Mouse (Mus musculus) spleen, postnatal 10 days (tissue): ENCODE results near the gene Tnni3k.

Source experiments
- DNase-seq, 2 experiments: peaks; one replicate each; pipeline ENCODE4 v3.0.0; 2021 to 2022; ENCODE audit warnings: low spot score in 2 of 2

The Tnni3k gene

GRCm38 (mm10) chr3:154836137-154836536 lies 219.1 kb downstream of the Tnni3k start:
- no peak for DNase-seq

- no peak for DNase-seq
Measured at GRCm38 (mm10) chr3:154834373-154834772, 220.8 kb downstream of the Tnni3k start.

- no peak for DNase-seq
Measured at GRCm38 (mm10) chr3:154825739-154826138, 229.5 kb downstream of the Tnni3k start.

- no peak for DNase-seq
Measured at GRCm38 (mm10) chr3:154824713-154825112, 230.5 kb downstream of the Tnni3k start.

- peak in 1 of 2 experiments; percentile 14 for DNase-seq
Measured at GRCm38 (mm10) chr3:154819684-154820083, 235.5 kb downstream of the Tnni3k start.

- no peak for DNase-seq
Measured at GRCm38 (mm10) chr3:154817732-154818131, 237.5 kb downstream of the Tnni3k start.

- no peak for DNase-seq
Measured at GRCm38 (mm10) chr3:154816801-154817625, 238.2 kb downstream of the Tnni3k start.

GRCm38 (mm10) chr3:154816231-154816630 lies 239.0 kb downstream of the Tnni3k start:
- DNase-seq: no peak

GRCm38 (mm10) chr3:154815606-154816005 lies 239.6 kb downstream of the Tnni3k start:
- DNase-seq: no peak

- DNase-seq: no peak
Measured at GRCm38 (mm10) chr3:154812893-154813292, 242.3 kb downstream of the Tnni3k start.

GRCm38 (mm10) chr3:154811833-154812232 lies 243.4 kb downstream of the Tnni3k start:
- DNase-seq: no peak

- no peak for DNase-seq
Measured at GRCm38 (mm10) chr3:154811281-154811680, 243.9 kb downstream of the Tnni3k start.

GRCm38 (mm10) chr3:154810273-154810870 lies 244.8 kb downstream of the Tnni3k start:
- no peak for DNase-seq

- no peak for DNase-seq
Measured at GRCm38 (mm10) chr3:154806626-154807025, 248.6 kb downstream of the Tnni3k start.

- DNase-seq: no peak
Measured at GRCm38 (mm10) chr3:154800888-154801429, 254.2 kb downstream of the Tnni3k start.

- no peak for DNase-seq
Measured at GRCm38 (mm10) chr3:154800454-154800853, 254.8 kb downstream of the Tnni3k start.

- DNase-seq: no peak
Measured at GRCm38 (mm10) chr3:154798806-154799205, 256.4 kb downstream of the Tnni3k start.

- no peak for DNase-seq
Measured at GRCm38 (mm10) chr3:154793571-154793970, 261.6 kb downstream of the Tnni3k start.

GRCm38 (mm10) chr3:154787611-154788010 lies 267.6 kb downstream of the Tnni3k start:
- DNase-seq: no peak

GRCm38 (mm10) chr3:154786354-154786753 lies 268.9 kb downstream of the Tnni3k start:
- DNase-seq: no peak

GRCm38 (mm10) chr3:154778836-154779595 lies 276.2 kb downstream of the Tnni3k start:
- DNase-seq: no peak

GRCm38 (mm10) chr3:154771651-154772050 lies 283.6 kb downstream of the Tnni3k start:
- DNase-seq: no peak
